In genomic region chr5:3803292-3804165, GRCm38 (mm10) we compare ENCODE assay signal across 8 mouse cellular contexts. TPM values are rescaled to one million over a fixed set of nuclear protein-coding genes. Genes with fewer than 3 reads are reported as not detected.
DNase-seq lines count a peak whose midpoint lies in the region; ATAC-seq lines count a peak whose summit lies in the region.

No protein-coding gene starts in this region.

- WGBS in hindbrain, embryonic 13.5 days: under 1% methylated on average over 36 of the region's 36 CpGs

- peak overlapping the region; percentile 88 for H3K4me3 ChIP-seq in hindbrain, embryonic 13.5 days

- peaks cover 4% of the 10 kb centered on the region; the same call in 1 of the 2 replicates for H3K36me3 ChIP-seq in hindbrain, embryonic 13.5 days

- H3K9ac ChIP-seq in hindbrain, embryonic 13.5 days: peak overlapping the region; percentile 90

- H3K4me2 ChIP-seq in hindbrain, embryonic 13.5 days: peak overlapping the region; percentile 85

- H3K4me1 ChIP-seq in hindbrain, embryonic 13.5 days (replicated peaks): peaks cover 24% of the 10 kb centered on the region

- DNase-seq in cerebellum, adult 9-10 months: peak; percentile 42
- no peak for DNase-seq in cerebellum, postnatal 36 days
- peak; percentile 48 for DNase-seq in thymus, postnatal 0 days (ENCODE audit: low spot score)
- DNase-seq in thymus, adult 18-20 months: no peak
- DNase-seq in adrenal gland, adult 18-20 months (ENCODE audit: low spot score in 2 of 2): no peak
- no peak for DNase-seq in gastrocnemius, postnatal 10 days

- peak overlapping the region; percentile 95 for H3K27ac ChIP-seq in hindbrain, embryonic 13.5 days

- no peaks in the 10 kb centered on the region for H3K27me3 ChIP-seq in hindbrain, embryonic 13.5 days

- peak; percentile 81 for ATAC-seq in hindbrain, embryonic 13.5 days (ENCODE audit: low FRiP score)
- ATAC-seq in megakaryocyte progenitor cell, adult 5-6 weeks (replicated peaks; ENCODE audit: poor library complexity): peak; percentile 69

- H3K9me3 ChIP-seq in hindbrain, embryonic 13.5 days: no peaks in the 10 kb centered on the region

RNA-seq across cellular contexts. Expression of gene Krit1, which starts 0.5 kb away (rescaled TPM):
- 48.7 and 60.6 TPM in 2 replicates for polyA plus RNA-seq in thymus, postnatal 0 days (2015; fragmentation: Nextera tagmentation; extraction: Ambion mirVana)
- polyA plus RNA-seq in hindbrain, embryonic 13.5 days (2015; fragmentation: Nextera tagmentation; extraction: Ambion mirVana): 68.4 and 71.8 TPM in 2 replicates
- 50.4 and 69.6 TPM in 2 replicates for total RNA-seq in megakaryocyte progenitor cell, adult 5-6 weeks (2015)
- total RNA-seq in megakaryocyte progenitor cell, adult 5-6 weeks (2017): 40.6 and 61.2 TPM in 2 replicates
- total RNA-seq in adrenal gland, adult 18-20 months (2021): 10 to 100 TPM; 43.7 to 52.4 TPM
- 10 to 100 TPM; 16.4 to 23.7 TPM for total RNA-seq in gastrocnemius, postnatal 10 days (2021)

RNA-seq across cellular contexts. Expression of gene Ankib1, which starts 0.8 kb away (rescaled TPM):
- 9.5 and 11.1 TPM in 2 replicates for polyA plus RNA-seq in thymus, postnatal 0 days (2015; fragmentation: Nextera tagmentation; extraction: Ambion mirVana)
- 18.3 and 19.9 TPM in 2 replicates for polyA plus RNA-seq in hindbrain, embryonic 13.5 days (2015; fragmentation: Nextera tagmentation; extraction: Ambion mirVana)
- 22.9 and 25.9 TPM in 2 replicates for total RNA-seq in megakaryocyte progenitor cell, adult 5-6 weeks (2015)
- 31.0 and 34.5 TPM in 2 replicates for total RNA-seq in megakaryocyte progenitor cell, adult 5-6 weeks (2017)
- total RNA-seq in adrenal gland, adult 18-20 months (2021): 10 to 100 TPM; 53.7 to 84.6 TPM
- 10 to 100 TPM; 24.9 to 29.5 TPM for total RNA-seq in gastrocnemius, postnatal 10 days (2021)

RNA-seq across cellular contexts. Expression of gene Lrrd1, which starts 41.4 kb away (rescaled TPM):
- 0.04 and 0.06 TPM in 2 replicates for polyA plus RNA-seq in thymus, postnatal 0 days (2015; fragmentation: Nextera tagmentation; extraction: Ambion mirVana)
- 0.14 and 0.17 TPM in 2 replicates for polyA plus RNA-seq in hindbrain, embryonic 13.5 days (2015; fragmentation: Nextera tagmentation; extraction: Ambion mirVana)
- total RNA-seq in megakaryocyte progenitor cell, adult 5-6 weeks (2015): not detected in 2 replicates
- total RNA-seq in megakaryocyte progenitor cell, adult 5-6 weeks (2017): 0.03 and 0.12 TPM in 2 replicates
- not detected for total RNA-seq in adrenal gland, adult 18-20 months (2021)
- not detected for total RNA-seq in gastrocnemius, postnatal 10 days (2021)

Comparison
In these comparisons a context has a peak if more than half of its experiments do, and no peak if none do; other contexts are left out.
1. DNase-seq: peak in cerebellum, adult 9-10 months (single experiment) and thymus, postnatal 0 days (single experiment); none in cerebellum, postnatal 36 days (0 of 2), thymus, adult 18-20 months (0 of 2), adrenal gland, adult 18-20 months (0 of 2) and gastrocnemius, postnatal 10 days (single experiment).